Mouse (Mus musculus) embryonic fibroblast, embryonic 13.5 days (primary cell): Measurements from ENCODE around the gene Olfr287.

ENCODE experiments used
- CTCF ChIP-seq: IDR thresholded peaks from 2 replicates; pipeline ENCODE4 v1.5.1; 2011; ENCODE audit warnings: mild to moderate bottlenecking, control low read depth, low read length, moderate library complexity, borderline replicate concordance; ENCODE audit not compliant: insufficient read depth
- POLR2A ChIP-seq: IDR thresholded peaks from 2 replicates; pipeline ENCODE4 v1.6.1; 2011; ENCODE audit warnings: low read depth, mild to moderate bottlenecking, control low read depth, low read length, moderate library complexity

GRCm38 (mm10) chr15:98181856-98182570 lies 38.8 kb downstream of the Olfr287 start:
- TF ChIP-seq CTCF: no peak
- no peak for TF ChIP-seq POLR2A
